Mouse (Mus musculus) G1E (cell line): ENCODE results near the gene Ier3.

Source experiments
- CTCF ChIP-seq: IDR thresholded peaks from 2 replicates; pipeline ENCODE4 v1.5.1; 2012; ENCODE audit warnings: low read depth, low read length, inconsistent platforms, mixed read lengths
- GATA1 ChIP-seq: IDR thresholded peaks from 2 replicates; pipeline ENCODE4 v1.6.1; 2012; ENCODE audit warnings: borderline replicate concordance, low read length, inconsistent platforms, mixed read lengths
- GATA2 ChIP-seq: IDR thresholded peaks from 2 replicates; pipeline ENCODE4 v1.6.1; 2012; ENCODE audit warnings: low read depth, low read length, inconsistent platforms, borderline replicate concordance
- TAL1 ChIP-seq: conservative IDR thresholded peaks from 2 replicates; pipeline ENCODE4 v1.6.1; 2012; ENCODE audit warnings: low read depth, low read length, inconsistent platforms, mixed read lengths

DNA sequence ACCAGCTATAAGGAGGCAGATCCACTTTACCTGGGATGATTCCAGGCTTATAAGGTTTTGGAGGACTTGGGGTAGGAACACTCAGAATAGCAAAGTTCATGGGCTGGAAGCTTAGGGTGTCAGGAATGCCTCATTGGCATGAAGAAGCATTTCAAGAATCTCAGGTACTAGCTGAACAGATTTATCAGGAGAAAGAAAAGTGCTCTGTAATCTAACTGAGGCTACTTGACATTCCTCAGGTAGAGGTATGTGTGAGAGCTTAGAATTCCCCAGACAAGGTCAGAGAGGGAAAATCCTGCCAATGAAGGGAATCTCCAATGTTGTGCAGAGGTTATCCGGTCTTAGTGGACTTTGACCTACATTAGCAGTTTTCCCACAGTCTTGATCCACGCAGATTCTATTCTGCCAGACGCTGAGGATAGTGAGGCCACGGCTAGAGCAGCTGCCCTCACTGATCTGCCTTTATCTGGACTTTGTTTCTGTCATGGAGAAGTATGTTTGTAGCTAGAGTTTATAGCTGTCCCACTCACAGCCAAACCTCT, 17.6 kb upstream of the Ier3 start:
- TF ChIP-seq CTCF (no peak), GATA1 (no peak), TAL1 (no peak), GATA2 (no peak)
